9 mouse cellular contexts compared by ENCODE assay signal in the genomic region with DNA sequence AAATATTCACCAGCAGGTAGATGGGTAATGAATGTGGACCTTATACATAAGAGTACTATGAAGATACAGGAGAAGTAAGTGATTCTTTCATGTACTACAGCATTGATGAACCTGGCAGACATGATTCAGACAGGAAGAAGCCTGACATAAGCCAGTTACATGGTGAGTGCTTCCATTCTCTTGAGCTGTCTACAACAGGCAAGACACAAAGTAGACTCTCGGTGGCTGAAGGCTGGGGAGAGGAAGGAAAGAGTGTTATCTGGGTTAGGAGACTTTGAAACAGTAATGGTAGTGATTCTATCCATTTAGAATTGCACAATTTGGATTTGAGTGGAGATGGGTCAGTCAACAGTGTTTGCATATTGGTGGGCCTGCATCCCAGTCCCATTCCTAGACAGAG. TPM values are rescaled to one million over a fixed set of nuclear protein-coding genes. Genes with fewer than 3 reads are reported as not detected.
DNase-seq lines count a peak whose midpoint lies in the region; ATAC-seq and TF ChIP-seq lines count a peak whose summit lies in the region.
"Had no signal": no experiment of that assay in that cellular context is flagged by ENCODE, and none has a peak within 500 bp of the region (broad histone marks: within the 10 kb centered on the region; RNA-seq: fewer than 3 reads in every experiment).

No protein-coding gene starts in this region.

- no peaks in the 10 kb centered on the region for H3K27me3 ChIP-seq in heart, embryonic 11.5 days (ENCODE audit: control insufficient read depth, insufficient read depth, low read length)
- H3K27me3 ChIP-seq in lung, embryonic 15.5 days: no peaks in the 10 kb centered on the region
- no peaks in the 10 kb centered on the region for H3K27me3 ChIP-seq in embryonic facial prominence, embryonic 15.5 days
- no peaks in the 10 kb centered on the region for H3K27me3 ChIP-seq in liver, postnatal 0 days (ENCODE audit: insufficient read depth, low read length)

- H3K36me3 ChIP-seq in heart, embryonic 11.5 days (ENCODE audit: control insufficient read depth, insufficient read depth, low read length): no peaks in the 10 kb centered on the region
- H3K36me3 ChIP-seq in lung, embryonic 15.5 days: no peaks in the 10 kb centered on the region
- no peaks in the 10 kb centered on the region for H3K36me3 ChIP-seq in embryonic facial prominence, embryonic 15.5 days
- no peaks in the 10 kb centered on the region for H3K36me3 ChIP-seq in liver, postnatal 0 days (replicated peaks; ENCODE audit: insufficient read depth, low read length)

- H3K9ac ChIP-seq in heart, embryonic 11.5 days (ENCODE audit: low read depth, low read length): 0 out of 2 replicates have a peak overlapping the region, but pooled peaks have one; percentile 6
- H3K9ac ChIP-seq in lung, embryonic 15.5 days: no peak overlapping the region
- H3K9ac ChIP-seq in embryonic facial prominence, embryonic 15.5 days: no peak overlapping the region
- H3K9ac ChIP-seq in liver, postnatal 0 days (replicated peaks): no peak overlapping the region

- peak overlapping the region; percentile 9; the same call in 1 of the 2 replicates for H3K4me3 ChIP-seq in heart, embryonic 11.5 days (ENCODE audit: low read depth, low read length)
- H3K4me3 ChIP-seq in lung, embryonic 15.5 days: no peak overlapping the region
- no peak overlapping the region for H3K4me3 ChIP-seq in embryonic facial prominence, embryonic 15.5 days (replicated peaks)
- no peak overlapping the region for H3K4me3 ChIP-seq in liver, postnatal 0 days (ENCODE audit: low read depth, low read length)

- H3K27ac ChIP-seq in heart, embryonic 11.5 days (ENCODE audit: low read depth, low read length): peak overlapping the region; percentile 96
- peak overlapping the region; percentile 97; the same call in 1 of the 2 replicates for H3K27ac ChIP-seq in lung, embryonic 15.5 days
- H3K27ac ChIP-seq in embryonic facial prominence, embryonic 15.5 days (replicated peaks): peak overlapping the region; percentile 97; the same call in 1 of the 2 replicates
- H3K27ac ChIP-seq in liver, postnatal 0 days (ENCODE audit: low read depth): peak overlapping the region; percentile 99

- intact Hi-C loops in heart, postnatal 25 days (cut with DNase I): no loop called here

- WGBS in heart, embryonic 11.5 days (ENCODE audit: insufficient replicate concordance): 26% methylated on average over 1 of the region's 1 CpGs
- 57% methylated on average over 1 of the region's 1 CpGs for WGBS in lung, embryonic 15.5 days
- WGBS in embryonic facial prominence, embryonic 15.5 days: 48% methylated on average over 1 of the region's 1 CpGs
- WGBS in liver, postnatal 0 days (ENCODE audit: insufficient replicate concordance): 20% methylated on average over 1 of the region's 1 CpGs

- no peak for TF ChIP-seq EP300 in liver, postnatal 0 days (IDR thresholded peaks at IDR 0.05; ENCODE audit: low read depth)

- DNase-seq in heart, postnatal 25 days (ENCODE audit: low spot score): no peak
- no peak for DNase-seq in lung, postnatal 36 days
- DNase-seq in liver, postnatal 0 days: no peak
- no peak for DNase-seq in embryo, embryonic 11 days
- no peak for DNase-seq in urinary bladder, postnatal 25 days (ENCODE audit: low spot score)
- DNase-seq: cerebellum, adult 9-10 months had no signal

- peaks cover 53% of the 10 kb centered on the region for H3K4me1 ChIP-seq in heart, embryonic 11.5 days (ENCODE audit: control insufficient read depth, insufficient read depth, low read length)
- peaks cover 67% of the 10 kb centered on the region for H3K4me1 ChIP-seq in lung, embryonic 15.5 days
- peaks cover 66% of the 10 kb centered on the region for H3K4me1 ChIP-seq in embryonic facial prominence, embryonic 15.5 days
- peaks cover 56% of the 10 kb centered on the region for H3K4me1 ChIP-seq in liver, postnatal 0 days (ENCODE audit: insufficient read depth)

- no peak for ATAC-seq in heart, embryonic 11.5 days (replicated peaks; ENCODE audit: insufficient number of reproducible peaks, low FRiP score, low TSS enrichment)
- ATAC-seq in lung, embryonic 15.5 days (ENCODE audit: borderline replicate concordance, extremely low read depth, low FRiP score, low TSS enrichment): no peak
- ATAC-seq in embryonic facial prominence, embryonic 15.5 days (ENCODE audit: insufficient number of reproducible peaks, low FRiP score, low TSS enrichment, low read depth): no peak
- ATAC-seq in liver, postnatal 0 days: no peak

- no peaks in the 10 kb centered on the region for H3K9me3 ChIP-seq in heart, embryonic 11.5 days (replicated peaks; ENCODE audit: control insufficient read depth, low read length)
- H3K9me3 ChIP-seq in lung, embryonic 15.5 days: no peaks in the 10 kb centered on the region
- no peaks in the 10 kb centered on the region for H3K9me3 ChIP-seq in embryonic facial prominence, embryonic 15.5 days (replicated peaks)
- H3K9me3 ChIP-seq in liver, postnatal 0 days (ENCODE audit: low read length): no peaks in the 10 kb centered on the region

- TF ChIP-seq CTCF in liver, postnatal 0 days (IDR thresholded peaks at IDR 0.05; ENCODE audit: low read depth): no peak

- no peak overlapping the region for H3K4me2 ChIP-seq in heart, embryonic 11.5 days
- H3K4me2 ChIP-seq in lung, embryonic 15.5 days: no peak overlapping the region
- no peak overlapping the region for H3K4me2 ChIP-seq in embryonic facial prominence, embryonic 15.5 days (replicated peaks)
- no peak overlapping the region for H3K4me2 ChIP-seq in liver, postnatal 0 days (ENCODE audit: low read depth, low read length)

RNA-seq across cellular contexts. Expression of a gene that starts 3.7 kb away (rescaled TPM):
- polyA plus RNA-seq in heart, embryonic 11.5 days (2014; fragmentation: Nextera tagmentation; extraction: Ambion mirVana): 52.3 and 55.9 TPM in 2 replicates
- total RNA-seq in heart, postnatal 25 days (2021): 10 to 100 TPM; 14.3 to 18.3 TPM
- 91.2 and 92.0 TPM in 2 replicates for polyA plus RNA-seq in lung, embryonic 15.5 days (2015; fragmentation: Nextera tagmentation; extraction: Ambion mirVana)
- polyA plus RNA-seq in embryonic facial prominence, embryonic 15.5 days (2015; fragmentation: Nextera tagmentation; extraction: Ambion mirVana): 79.7 and 83.9 TPM in 2 replicates
- 32.3 and 32.9 TPM in 2 replicates for polyA plus RNA-seq in liver, postnatal 0 days (2015; fragmentation: Nextera tagmentation; extraction: Ambion mirVana)

RNA-seq across cellular contexts. Expression of a gene that starts 27.2 kb away (rescaled TPM):
- 49.7 and 51.6 TPM in 2 replicates for polyA plus RNA-seq in heart, embryonic 11.5 days (2014; fragmentation: Nextera tagmentation; extraction: Ambion mirVana)
- total RNA-seq in heart, postnatal 25 days (2021): 10 to 100 TPM; 32.6 to 37.6 TPM
- polyA plus RNA-seq in lung, embryonic 15.5 days (2015; fragmentation: Nextera tagmentation; extraction: Ambion mirVana): 57.5 and 58.4 TPM in 2 replicates
- polyA plus RNA-seq in embryonic facial prominence, embryonic 15.5 days (2015; fragmentation: Nextera tagmentation; extraction: Ambion mirVana): 69.1 and 78.2 TPM in 2 replicates
- 21.3 TPM in 2 replicates for polyA plus RNA-seq in liver, postnatal 0 days (2015; fragmentation: Nextera tagmentation; extraction: Ambion mirVana)

RNA-seq across cellular contexts. Expression of a gene that starts 28.7 kb away (rescaled TPM):
- polyA plus RNA-seq in heart, embryonic 11.5 days (2014; fragmentation: Nextera tagmentation; extraction: Ambion mirVana): 19.1 and 19.6 TPM in 2 replicates
- 10 to 100 TPM; 32.0 to 32.6 TPM for total RNA-seq in heart, postnatal 25 days (2021)
- polyA plus RNA-seq in lung, embryonic 15.5 days (2015; fragmentation: Nextera tagmentation; extraction: Ambion mirVana): 20.2 and 21.6 TPM in 2 replicates
- polyA plus RNA-seq in embryonic facial prominence, embryonic 15.5 days (2015; fragmentation: Nextera tagmentation; extraction: Ambion mirVana): 16.7 and 16.9 TPM in 2 replicates
- polyA plus RNA-seq in liver, postnatal 0 days (2015; fragmentation: Nextera tagmentation; extraction: Ambion mirVana): 3.3 and 3.6 TPM in 2 replicates

RNA-seq across cellular contexts. Expression of a gene that starts 42.3 kb away (rescaled TPM):
- polyA plus RNA-seq in heart, embryonic 11.5 days (2014; fragmentation: Nextera tagmentation; extraction: Ambion mirVana): 19.5 and 22.9 TPM in 2 replicates
- 1 to 10 TPM; 4.2 to 4.5 TPM for total RNA-seq in heart, postnatal 25 days (2021)
- polyA plus RNA-seq in lung, embryonic 15.5 days (2015; fragmentation: Nextera tagmentation; extraction: Ambion mirVana): 11.9 and 12.1 TPM in 2 replicates
- polyA plus RNA-seq in embryonic facial prominence, embryonic 15.5 days (2015; fragmentation: Nextera tagmentation; extraction: Ambion mirVana): 5.8 and 6.0 TPM in 2 replicates
- polyA plus RNA-seq in liver, postnatal 0 days (2015; fragmentation: Nextera tagmentation; extraction: Ambion mirVana): 24.6 and 25.7 TPM in 2 replicates
